Mouse (Mus musculus) left cerebral cortex, adult 2 months (tissue): ENCODE measurements at regions not wholly inside any gene's neighbourhood (a gene's known extent, or its start where the extent isn't known, plus 50 kb on each side); places are given as distances from the start of the nearest gene placed in this dataset.

Source experiments
- DNase-seq, 2 experiments: peaks; one replicate each; pipeline ENCODE4 v3.0.0; 2021 to 2022; ENCODE audit warnings: low spot score in 2 of 2, mixed read lengths in 1 of 2; ENCODE audit errors: extremely low spot score in 1 of 2
- H3K27ac ChIP-seq: fragments of 200-600 bp; 2 replicates; pipeline ENCODE4 v1.8.1; 2022
- H3K4me3 ChIP-seq: fragments of 200-600 bp; 2 replicates; pipeline ENCODE4 v1.8.1; 2022
- CTCF ChIP-seq: fragments of 200-600 bp; IDR thresholded peaks from 2 replicates; pipeline ENCODE4 v1.8.1; 2022; ENCODE audit warnings: antibody characterized with exemption, mild to moderate bottlenecking, moderate library complexity
- intact Hi-C: fragments of 180-260 bp; cut with DNase I; formaldehyde crosslinking; loops from one replicate; pipeline ENCODE4 v1.15.1; 2025

GRCm38 (mm10) chr8:74820716-74821115, 52.3 kb upstream of the Isx start:
- DNase-seq = no peak
- Histone ChIP-seq H3K27ac (no peak overlapping the region), H3K4me3 (no peak overlapping the region)
- TF ChIP-seq CTCF = no peak
- intact Hi-C loops = no loop called here

- intact Hi-C loops = no loop called here
- DNase-seq = no peak
Measured at GRCm38 (mm10) chr8:74822288-74822687, 50.7 kb upstream of the Isx start.

More at GRCm38 (mm10) chr8:74822288-74822687, 50.7 kb upstream of the Isx start:
- no peak for TF ChIP-seq CTCF
- H3K27ac ChIP-seq = no peak overlapping the region
- H3K4me3 ChIP-seq = no peak overlapping the region
